Mouse (Mus musculus) cerebellum, adult 2 months (tissue): ENCODE measurements at regions not wholly inside any gene's neighbourhood (a gene's known extent, or its start where the extent isn't known, plus 50 kb on each side); places are given as distances from the start of the nearest gene placed in this dataset.

ENCODE experiments used
- DNase-seq, 2 experiments: peaks; one replicate each; pipeline ENCODE4 v3.0.0; 2021
- H3K27ac ChIP-seq: fragments of 200-500 bp; 2 replicates; pipeline ENCODE4 v1.5.1; 2012; ENCODE audit warnings: low read length, control low read depth, inconsistent platforms; ENCODE audit not compliant: insufficient read depth
- H3K27me3 ChIP-seq: fragments of 200-500 bp; 2 replicates; pipeline ENCODE4 v1.6.1; 2012; ENCODE audit warnings: inconsistent platforms, mild to moderate bottlenecking, low read length, moderate library complexity; ENCODE audit not compliant: control insufficient read depth, insufficient read depth
- H3K4me1 ChIP-seq: fragments of 200-500 bp; 2 replicates; pipeline ENCODE4 v1.6.1; 2011; ENCODE audit warnings: low read length; ENCODE audit not compliant: control insufficient read depth, insufficient read depth
- H3K4me3 ChIP-seq: fragments of 200-500 bp; replicated peaks from 2 replicates; pipeline ENCODE3; 2011; ENCODE audit warnings: mild to moderate bottlenecking, low read depth, low read length, control low read depth; ENCODE audit not compliant: insufficient read depth
- CTCF ChIP-seq: fragments of 200-500 bp; IDR thresholded peaks from 2 replicates; pipeline ENCODE4 v1.5.1; 2011; ENCODE audit warnings: low read depth, mild to moderate bottlenecking, control low read depth, low read length, moderate library complexity, borderline replicate concordance; ENCODE audit not compliant: insufficient read depth
- POLR2A ChIP-seq: fragments of 200-500 bp; IDR thresholded peaks from 2 replicates; pipeline ENCODE4 v1.6.1; 2011; ENCODE audit warnings: low read length, control low read depth, borderline replicate concordance; ENCODE audit not compliant: insufficient read depth
- WGBS: fragments of 180-500 bp; shearing (Covaris S2); methylation state at CpG from one replicate; pipeline ENCODE4 v1.1.7; 2018; 5-methylcytosine and 5-hydroxymethylcytosine counted together

DNA sequence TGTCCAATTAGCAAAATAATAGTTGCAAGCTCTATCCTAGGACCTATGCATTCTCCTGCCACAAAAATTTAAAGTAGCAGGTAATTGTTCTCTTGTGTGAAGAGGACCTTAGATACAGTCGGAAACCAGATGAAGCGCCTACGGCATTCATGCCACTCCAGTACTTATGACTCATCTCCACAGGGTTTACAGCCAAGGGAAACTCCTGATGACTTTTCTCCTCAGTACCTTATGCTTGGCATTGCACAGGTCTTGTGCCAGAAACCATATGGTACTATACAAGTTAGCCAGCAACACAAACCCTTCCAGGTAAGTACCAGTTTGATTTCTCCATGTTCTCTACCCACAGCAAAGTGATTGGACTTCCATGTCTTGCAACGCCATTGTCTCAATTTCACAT, 606.3 kb upstream of the Dmac1 start:
- 37% methylated on average over 4 of the region's 4 CpGs for WGBS

DNA sequence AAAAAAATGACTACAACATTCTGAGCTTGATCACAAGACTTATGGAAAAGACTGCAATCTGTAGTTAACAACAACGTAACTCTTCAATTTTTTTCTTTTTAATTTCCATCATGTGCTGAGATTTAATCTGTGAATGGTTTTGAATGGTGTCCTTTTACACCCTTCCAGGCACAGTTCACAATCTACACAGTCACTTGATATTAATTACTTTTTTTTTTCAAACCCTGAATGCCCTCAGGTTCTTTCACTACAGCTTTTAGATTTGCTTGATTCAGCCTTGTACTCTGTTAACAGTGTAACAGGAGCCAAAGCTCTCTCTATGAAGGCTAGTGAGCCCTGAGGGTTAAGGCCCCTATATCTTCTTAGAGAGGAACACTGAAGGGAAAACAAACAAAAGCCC, 591.7 kb upstream of the Dmac1 start:
- 94% methylated on average over 1 of the region's 1 CpGs for WGBS
- DNase-seq = no peak
- TF ChIP-seq CTCF (no peak), POLR2A (no peak)
- Histone ChIP-seq H3K27me3 (no peaks in the 10 kb centered on the region), H3K4me3 (no peak overlapping the region), H3K27ac (no peak overlapping the region), H3K4me1 (no peaks in the 10 kb centered on the region)

More for the DNA sequence above, 606.3 kb upstream of the Dmac1 start:
- Histone ChIP-seq H3K27me3 (no peaks in the 10 kb centered on the region), H3K27ac (no peak overlapping the region), H3K4me3 (no peak overlapping the region), H3K4me1 (no peaks in the 10 kb centered on the region)
- TF ChIP-seq CTCF = no peak
- TF ChIP-seq POLR2A = no peak
- DNase-seq = peak; percentile 17 to 74

DNA sequence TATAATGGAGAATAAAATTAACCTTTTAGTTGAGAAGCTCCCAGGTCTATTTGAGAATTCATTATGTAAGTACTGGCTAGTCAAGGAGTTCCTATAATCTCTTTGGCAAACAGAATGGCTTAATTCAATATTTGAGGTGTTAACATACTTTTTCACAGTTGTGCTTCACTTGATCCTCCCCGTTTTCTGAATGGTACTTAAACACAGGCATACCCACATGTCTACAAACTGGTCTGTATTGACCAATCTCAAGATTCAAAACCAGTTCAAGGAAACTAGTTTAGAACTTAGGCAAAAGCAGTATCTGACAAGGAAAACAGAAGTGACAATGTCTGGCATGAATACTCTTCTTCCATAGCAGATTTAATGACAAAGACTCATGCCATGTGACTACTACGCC, 583.0 kb upstream of the Dmac1 start:
- H3K4me3 ChIP-seq = no peak overlapping the region
- 87% methylated on average over 2 of the region's 2 CpGs for WGBS
- H3K4me1 ChIP-seq = no peaks in the 10 kb centered on the region
- no peak for DNase-seq
- TF ChIP-seq CTCF (no peak), POLR2A (no peak)
- H3K27me3 ChIP-seq = no peaks in the 10 kb centered on the region
- H3K27ac ChIP-seq = no peak overlapping the region

GRCm38 (mm10) chr4:75857769-75858408, 579.8 kb upstream of the Dmac1 start:
- no peak for TF ChIP-seq CTCF
- no peak for TF ChIP-seq POLR2A
- Histone ChIP-seq H3K4me3 (no peak overlapping the region), H3K27ac (no peak overlapping the region), H3K4me1 (no peaks in the 10 kb centered on the region), H3K27me3 (no peaks in the 10 kb centered on the region)
- whole genome bisulfite sequencing = 87% methylated on average over 2 of the region's 2 CpGs
- no peak for DNase-seq

GRCm38 (mm10) chr4:75855688-75856296, 577.7 kb upstream of the Dmac1 start:
- no peak for DNase-seq
- WGBS = 51% methylated on average over 6 of the region's 6 CpGs
- Histone ChIP-seq H3K4me3 (no peak overlapping the region), H3K27ac (no peak overlapping the region), H3K4me1 (no peaks in the 10 kb centered on the region), H3K27me3 (no peaks in the 10 kb centered on the region)
- no peak for TF ChIP-seq CTCF
- TF ChIP-seq POLR2A = no peak

- H3K27ac ChIP-seq = no peak overlapping the region
- H3K4me3 ChIP-seq = no peak overlapping the region
- H3K4me1 ChIP-seq = no peaks in the 10 kb centered on the region
- DNase-seq = no peak
- 84% methylated on average over 2 of the region's 2 CpGs for WGBS
- TF ChIP-seq CTCF = no peak
- no peak for TF ChIP-seq POLR2A
- H3K27me3 ChIP-seq = no peaks in the 10 kb centered on the region
Observed at GRCm38 (mm10) chr4:75850343-75850742, 572.2 kb upstream of the Dmac1 start.

DNA sequence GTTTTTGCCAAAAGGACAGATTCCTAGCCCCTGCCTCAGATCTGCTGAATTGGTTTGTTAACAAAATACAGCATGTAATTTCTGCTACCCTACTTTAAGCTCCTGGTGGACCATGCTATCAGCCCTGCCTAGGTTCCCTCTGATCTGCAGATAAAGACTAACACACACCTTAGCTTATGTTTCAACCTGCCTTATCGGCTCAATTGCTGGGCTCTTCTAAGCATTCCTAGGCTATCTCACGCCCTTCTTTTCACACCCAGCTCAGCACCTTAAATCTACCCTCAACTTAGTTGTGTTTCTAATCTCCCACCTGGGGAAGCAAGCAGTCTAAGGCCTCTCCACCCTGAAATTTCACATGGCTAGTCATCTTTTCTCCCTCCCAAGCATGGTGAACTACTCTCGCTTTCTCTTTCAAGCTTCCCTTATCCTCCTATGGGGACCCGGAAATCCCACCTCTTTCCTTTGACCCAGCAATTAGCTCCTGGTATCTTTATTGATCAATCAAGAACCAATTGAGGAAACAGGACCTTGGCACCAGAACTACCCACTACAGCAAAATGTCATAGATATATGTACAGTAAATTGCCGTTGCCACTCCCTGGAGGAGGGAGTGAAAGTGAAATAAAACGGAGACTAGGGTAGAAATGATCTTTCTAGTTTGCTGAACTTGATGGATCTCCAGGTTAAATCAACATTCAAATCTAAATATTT, 569.7 kb upstream of the Dmac1 start:
- DNase-seq = no peak
- no peak for TF ChIP-seq CTCF
- no peak for TF ChIP-seq POLR2A
- 97% methylated on average over 6 of the region's 6 CpGs for WGBS
- no peaks in the 10 kb centered on the region for H3K27me3 ChIP-seq
- H3K27ac ChIP-seq = no peak overlapping the region
- H3K4me3 ChIP-seq = no peak overlapping the region
- H3K4me1 ChIP-seq = no peaks in the 10 kb centered on the region

- TF ChIP-seq POLR2A = no peak
- TF ChIP-seq CTCF = no peak
- H3K27me3 ChIP-seq = no peaks in the 10 kb centered on the region
- no peak for DNase-seq
- H3K27ac ChIP-seq = no peak overlapping the region
- no peak overlapping the region for H3K4me3 ChIP-seq
- no peaks in the 10 kb centered on the region for H3K4me1 ChIP-seq
- 93% methylated on average over 3 of the region's 3 CpGs for WGBS
Observed at GRCm38 (mm10) chr4:75845021-75845420, 566.9 kb upstream of the Dmac1 start.
